Mouse (Mus musculus): ENCODE data around the gene Fam129a.

- TF ChIP-seq POLR2A (IDR thresholded peaks at IDR 0.05; ENCODE audit: control insufficient read depth, extremely low read depth, insufficient read depth, low read length, poor library complexity) (no peak), CTCF (IDR thresholded peaks at IDR 0.05; ENCODE audit: borderline replicate concordance, control insufficient read depth, extremely low read depth, insufficient read depth, low read length, poor library complexity) (no peak)
Observed at GRCm38 (mm10) chr1:151711062-151711461, 140.1 kb downstream of the Fam129a start.

Data from thymus, adult 2 months (tissue).